Mouse (Mus musculus): ENCODE results near the gene Gm9573. TPM values are rescaled to one million over a fixed set of nuclear protein-coding genes. Genes with fewer than 3 reads are reported as not detected.
A peak's percentile ranks its signal among the peaks of the same experiment; 100 is the strongest.

The Gm9573 gene
- polyA plus RNA-seq, 1 experiment from 2014 or later = not detected

DNA sequence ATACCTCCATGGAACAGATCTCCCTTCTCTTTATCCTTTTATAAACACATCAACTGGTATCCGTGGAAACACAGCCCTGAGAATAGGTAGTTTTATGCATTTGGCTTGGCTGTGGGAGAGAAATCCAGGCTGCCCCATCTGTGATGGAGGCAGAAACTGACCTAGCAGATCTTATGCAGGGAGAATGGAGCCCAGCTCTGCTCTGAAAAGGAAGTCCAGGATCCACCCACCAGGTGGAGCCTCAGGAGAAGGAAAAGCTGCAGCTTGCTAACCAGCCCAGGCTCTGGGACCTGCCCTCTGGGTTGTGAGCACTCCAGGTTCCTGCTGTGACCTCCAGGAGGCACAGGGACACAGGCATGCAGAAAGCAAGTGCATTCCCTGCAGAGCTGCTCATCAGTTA, 7.6 kb upstream of the Gm9573 start:
- no peaks in the 10 kb centered on the region for H3K27me3 ChIP-seq (ENCODE audit: control insufficient read depth, insufficient read depth, low read length)
- WGBS = 4% methylated on average over 1 of the region's 1 CpGs
- no peak overlapping the region for H3K9ac ChIP-seq (replicated peaks; ENCODE audit: low read depth, low read length)
- no peaks in the 10 kb centered on the region for H3K9me3 ChIP-seq (ENCODE audit: control insufficient read depth, low read depth, low read length)
- H3K4me1 ChIP-seq (ENCODE audit: control insufficient read depth, insufficient read depth, low read length) = peaks cover 10% of the 10 kb centered on the region; the same call in 1 of the 2 replicates
- no peaks in the 10 kb centered on the region for H3K36me3 ChIP-seq (ENCODE audit: control insufficient read depth, insufficient read depth, low read length)
- no peak overlapping the region for H3K4me2 ChIP-seq (replicated peaks; ENCODE audit: low read depth, low read length)
- no peak overlapping the region for H3K4me3 ChIP-seq (ENCODE audit: low read depth, low read length)
- peak overlapping the region; percentile 61; the same call in 1 of the 2 replicates for H3K27ac ChIP-seq (ENCODE audit: low read length)
- ATAC-seq (ENCODE audit: insufficient number of reproducible peaks, insufficient read depth, low FRiP score, low read depth) = peak; percentile 51; the same call in 1 of the 2 replicates

DNA sequence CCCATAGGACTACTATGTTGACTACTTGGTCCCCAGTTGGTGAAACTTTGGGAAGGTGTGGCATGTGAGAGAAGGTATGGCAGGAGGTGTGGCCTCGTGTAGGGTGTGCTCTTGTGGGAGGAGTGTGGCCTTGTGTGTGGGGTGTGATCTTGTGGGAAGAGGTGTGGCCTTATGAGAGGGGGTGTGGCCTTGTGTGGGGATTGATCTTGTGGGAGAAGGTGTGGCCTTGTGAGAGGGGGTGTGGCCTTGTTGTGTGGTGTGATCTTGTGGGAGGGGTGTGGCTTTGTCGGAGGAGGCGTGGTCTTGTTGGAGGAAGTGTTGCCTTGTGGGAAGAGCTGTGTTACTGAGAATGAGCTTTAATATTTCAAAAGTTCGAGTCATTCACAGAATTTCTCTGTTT, 9.3 kb downstream of the Gm9573 start:
- ATAC-seq (ENCODE audit: insufficient number of reproducible peaks, insufficient read depth, low FRiP score, low read depth) = 0 out of 2 replicates have a peak, but pooled peaks have one; percentile 53
- Histone ChIP-seq H3K27ac (ENCODE audit: low read length) (no peak overlapping the region), H3K9ac (replicated peaks; ENCODE audit: low read depth, low read length) (no peak overlapping the region), H3K36me3 (ENCODE audit: control insufficient read depth, insufficient read depth, low read length) (no peaks in the 10 kb centered on the region), H3K27me3 (ENCODE audit: control insufficient read depth, insufficient read depth, low read length) (no peaks in the 10 kb centered on the region), H3K4me2 (replicated peaks; ENCODE audit: low read depth, low read length) (no peak overlapping the region), H3K9me3 (ENCODE audit: control insufficient read depth, low read depth, low read length) (no peaks in the 10 kb centered on the region), H3K4me1 (ENCODE audit: control insufficient read depth, insufficient read depth, low read length) (no peaks in the 10 kb centered on the region), H3K4me3 (ENCODE audit: low read depth, low read length) (no peak overlapping the region)
- WGBS = 77% methylated on average over 4 of the region's 4 CpGs

DNA sequence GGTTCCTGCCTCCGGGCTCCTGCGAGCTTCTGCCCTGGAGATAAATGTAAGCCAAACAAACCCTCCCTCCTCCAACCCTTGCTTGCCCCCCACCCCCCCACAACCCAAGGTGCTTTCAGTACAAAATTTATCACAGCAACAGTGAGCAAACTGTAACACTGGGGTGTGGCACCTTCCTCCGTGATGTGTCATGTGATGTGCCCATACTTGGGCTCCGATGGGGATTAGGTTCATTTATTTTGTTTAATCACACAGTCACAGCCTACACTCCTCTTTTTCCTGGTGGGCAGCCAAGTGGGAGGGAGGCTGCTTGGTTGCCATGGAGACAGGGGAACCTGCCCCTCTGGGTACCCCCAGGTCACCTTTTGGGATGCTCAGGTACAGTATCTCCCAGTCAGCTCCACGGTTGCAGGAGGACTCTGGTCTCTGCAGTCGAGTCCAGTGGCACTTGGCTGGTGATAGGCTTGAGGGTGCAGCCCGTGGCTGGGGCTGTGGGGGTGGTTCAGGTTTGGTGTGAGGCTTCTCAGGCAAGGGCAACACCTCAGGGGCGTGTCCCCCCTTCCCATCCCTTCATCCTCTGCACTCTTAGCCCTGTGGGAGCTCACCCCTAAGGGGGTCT, 24.6 kb downstream of the Gm9573 start:
- H3K4me2 ChIP-seq (replicated peaks; ENCODE audit: low read depth, low read length) = no peak overlapping the region
- no peaks in the 10 kb centered on the region for H3K4me1 ChIP-seq (ENCODE audit: control insufficient read depth, insufficient read depth, low read length)
- H3K36me3 ChIP-seq (ENCODE audit: control insufficient read depth, insufficient read depth, low read length) = no peaks in the 10 kb centered on the region
- no peaks in the 10 kb centered on the region for H3K9me3 ChIP-seq (ENCODE audit: control insufficient read depth, low read depth, low read length)
- no peaks in the 10 kb centered on the region for H3K27me3 ChIP-seq (ENCODE audit: control insufficient read depth, insufficient read depth, low read length)
- no peak overlapping the region for H3K4me3 ChIP-seq (ENCODE audit: low read depth, low read length)
- H3K27ac ChIP-seq (ENCODE audit: low read length) = peak overlapping the region; percentile 62; the same call in 1 of the 2 replicates
- 26% methylated on average over 8 of the region's 8 CpGs for WGBS
- peak; percentile 91 for ATAC-seq (ENCODE audit: insufficient number of reproducible peaks, insufficient read depth, low FRiP score, low read depth)
- H3K9ac ChIP-seq (replicated peaks; ENCODE audit: low read depth, low read length) = no peak overlapping the region

DNA sequence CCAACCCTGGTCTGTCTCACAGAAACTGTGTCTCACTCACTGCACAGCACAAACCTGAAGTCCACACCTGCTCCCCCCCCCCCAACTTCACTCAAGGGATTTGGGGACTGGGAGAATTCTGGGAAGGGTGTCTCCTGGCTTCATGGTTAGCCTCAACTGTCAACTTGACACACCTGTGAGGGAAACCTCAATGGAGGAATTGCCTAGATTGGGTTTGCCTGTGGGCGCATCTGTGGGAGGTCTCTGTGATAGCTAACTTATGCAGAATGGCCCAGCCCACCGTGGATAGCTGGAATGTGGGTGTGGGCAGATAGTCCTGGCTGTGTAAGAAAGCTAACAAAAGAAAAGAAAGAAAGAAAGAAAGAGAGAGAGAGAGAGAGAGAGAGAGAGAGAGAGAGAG, 25.2 kb downstream of the Gm9573 start, which contains the start of gene Sfta2:
Sfta2 (plus strand) TSS at position 301 of the 400 bp plus-strand sequence.
- no peaks in the 10 kb centered on the region for H3K36me3 ChIP-seq (ENCODE audit: control insufficient read depth, insufficient read depth, low read length)
- 40% methylated on average over 2 of the region's 2 CpGs for WGBS
- H3K4me3 ChIP-seq (ENCODE audit: low read depth, low read length) = no peak within 1 kb of the TSS
- no peaks in the 10 kb centered on the region for H3K27me3 ChIP-seq (ENCODE audit: control insufficient read depth, insufficient read depth, low read length)
- 0 out of 2 replicates have a peak, but pooled peaks have one; percentile 21 for ATAC-seq (ENCODE audit: insufficient number of reproducible peaks, insufficient read depth, low FRiP score, low read depth)
- no peak within 1 kb of the TSS for H3K4me2 ChIP-seq (replicated peaks; ENCODE audit: low read depth, low read length)
- H3K27ac ChIP-seq (ENCODE audit: low read length) = peak within 1 kb of the TSS; percentile 62; the same call in 1 of the 2 replicates
- H3K9ac ChIP-seq (replicated peaks; ENCODE audit: low read depth, low read length) = no peak within 1 kb of the TSS
- H3K9me3 ChIP-seq (ENCODE audit: control insufficient read depth, low read depth, low read length) = no peaks in the 10 kb centered on the region
- H3K4me1 ChIP-seq (ENCODE audit: control insufficient read depth, insufficient read depth, low read length) = no peaks in the 10 kb centered on the region

DNA sequence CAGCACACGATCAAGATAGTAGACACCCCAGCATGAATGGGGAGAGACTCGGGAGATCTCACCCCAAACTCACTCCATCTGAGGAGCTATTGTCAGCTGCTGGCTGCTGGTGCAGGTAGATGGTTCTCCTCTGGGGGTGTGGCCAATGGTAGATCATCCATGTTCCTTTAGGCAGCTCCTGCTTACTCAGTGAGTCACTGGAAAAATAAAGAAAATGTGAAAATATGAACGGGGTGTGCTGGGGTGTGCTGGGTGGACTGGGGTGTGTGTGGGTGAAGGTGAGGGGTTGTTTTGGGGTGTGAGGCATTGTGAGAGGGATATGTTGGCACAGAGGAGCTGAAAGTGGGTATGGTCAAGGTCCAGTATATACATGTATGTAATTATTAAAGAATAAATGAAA, 29.0 kb downstream of the Gm9573 start:
- no peaks in the 10 kb centered on the region for H3K4me1 ChIP-seq (ENCODE audit: control insufficient read depth, insufficient read depth, low read length)
- no peak overlapping the region for H3K4me3 ChIP-seq (ENCODE audit: low read depth, low read length)
- no peaks in the 10 kb centered on the region for H3K36me3 ChIP-seq (ENCODE audit: control insufficient read depth, insufficient read depth, low read length)
- H3K9me3 ChIP-seq (ENCODE audit: control insufficient read depth, low read depth, low read length) = no peaks in the 10 kb centered on the region
- no peaks in the 10 kb centered on the region for H3K27me3 ChIP-seq (ENCODE audit: control insufficient read depth, insufficient read depth, low read length)
- ATAC-seq (ENCODE audit: insufficient number of reproducible peaks, insufficient read depth, low FRiP score, low read depth) = no peak
- H3K27ac ChIP-seq (ENCODE audit: low read length) = no peak overlapping the region
- WGBS = 92% methylated on average over 3 of the region's 3 CpGs
- no peak overlapping the region for H3K4me2 ChIP-seq (replicated peaks; ENCODE audit: low read depth, low read length)
- no peak overlapping the region for H3K9ac ChIP-seq (replicated peaks; ENCODE audit: low read depth, low read length)

DNA sequence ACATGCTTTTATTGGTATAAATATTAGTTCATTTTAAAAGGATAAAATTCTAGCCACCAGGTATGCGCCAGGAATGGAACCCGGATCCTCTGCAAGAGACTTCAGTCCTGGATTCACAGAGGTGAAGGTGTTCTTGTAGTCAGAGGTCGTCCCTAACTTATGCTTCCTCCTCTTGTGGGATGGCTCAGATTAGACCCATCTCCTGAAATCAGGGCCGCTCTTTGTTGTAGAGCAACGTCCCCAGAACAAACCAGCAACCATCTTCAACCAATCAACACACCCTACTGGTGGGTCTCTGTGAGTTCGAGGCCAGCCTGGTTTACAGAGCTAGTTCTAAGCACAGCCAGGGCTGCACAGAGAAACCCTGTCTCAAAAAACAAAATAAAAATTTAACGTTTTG, 32.0 kb downstream of the Gm9573 start:
- H3K4me1 ChIP-seq (ENCODE audit: control insufficient read depth, insufficient read depth, low read length) = 0 out of 2 replicates have a peak, but pooled peaks cover 2% of the 10 kb centered on the region

DNA sequence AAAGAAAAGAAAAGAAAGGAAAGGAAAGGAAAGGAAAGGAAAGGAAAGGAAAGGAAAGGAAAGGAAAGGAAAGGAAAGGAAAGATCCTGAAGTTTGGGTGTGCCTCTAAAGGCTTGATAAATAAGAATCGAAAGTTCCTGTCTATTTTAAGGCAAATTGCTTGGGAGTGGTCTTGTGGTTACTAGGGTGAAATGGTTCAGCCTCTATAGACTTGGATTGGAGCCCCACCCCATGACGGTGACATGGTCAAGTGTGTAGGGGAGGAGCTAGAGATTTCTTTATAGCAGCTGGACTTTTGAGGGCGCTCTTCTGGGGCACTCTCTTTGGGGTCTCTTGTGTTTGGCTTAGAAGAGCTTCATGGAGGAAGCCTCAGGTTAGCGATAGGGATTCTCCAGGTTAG, 32.7 kb downstream of the Gm9573 start:
- Histone ChIP-seq H3K4me3 (ENCODE audit: low read depth, low read length) (no peak overlapping the region), H3K27ac (ENCODE audit: low read length) (no peak overlapping the region), H3K9me3 (ENCODE audit: control insufficient read depth, low read depth, low read length) (no peaks in the 10 kb centered on the region), H3K36me3 (ENCODE audit: control insufficient read depth, insufficient read depth, low read length) (no peaks in the 10 kb centered on the region), H3K4me2 (replicated peaks; ENCODE audit: low read depth, low read length) (no peak overlapping the region), H3K9ac (replicated peaks; ENCODE audit: low read depth, low read length) (no peak overlapping the region), H3K27me3 (ENCODE audit: control insufficient read depth, insufficient read depth, low read length) (no peaks in the 10 kb centered on the region), H3K4me1 (ENCODE audit: control insufficient read depth, insufficient read depth, low read length) (0 out of 2 replicates have a peak, but pooled peaks cover 2% of the 10 kb centered on the region)
- 37% methylated on average over 4 of the region's 4 CpGs for WGBS
- ATAC-seq (ENCODE audit: insufficient number of reproducible peaks, insufficient read depth, low FRiP score, low read depth) = no peak

More for the DNA sequence above, 32.0 kb downstream of the Gm9573 start:
- Histone ChIP-seq H3K9me3 (ENCODE audit: control insufficient read depth, low read depth, low read length) (no peaks in the 10 kb centered on the region), H3K4me2 (replicated peaks; ENCODE audit: low read depth, low read length) (no peak overlapping the region), H3K9ac (replicated peaks; ENCODE audit: low read depth, low read length) (no peak overlapping the region), H3K27ac (ENCODE audit: low read length) (no peak overlapping the region), H3K36me3 (ENCODE audit: control insufficient read depth, insufficient read depth, low read length) (no peaks in the 10 kb centered on the region), H3K27me3 (ENCODE audit: control insufficient read depth, insufficient read depth, low read length) (no peaks in the 10 kb centered on the region), H3K4me3 (ENCODE audit: low read depth, low read length) (no peak overlapping the region)
- no peak for ATAC-seq (ENCODE audit: insufficient number of reproducible peaks, insufficient read depth, low FRiP score, low read depth)
- WGBS = 81% methylated on average over 7 of the region's 7 CpGs

DNA sequence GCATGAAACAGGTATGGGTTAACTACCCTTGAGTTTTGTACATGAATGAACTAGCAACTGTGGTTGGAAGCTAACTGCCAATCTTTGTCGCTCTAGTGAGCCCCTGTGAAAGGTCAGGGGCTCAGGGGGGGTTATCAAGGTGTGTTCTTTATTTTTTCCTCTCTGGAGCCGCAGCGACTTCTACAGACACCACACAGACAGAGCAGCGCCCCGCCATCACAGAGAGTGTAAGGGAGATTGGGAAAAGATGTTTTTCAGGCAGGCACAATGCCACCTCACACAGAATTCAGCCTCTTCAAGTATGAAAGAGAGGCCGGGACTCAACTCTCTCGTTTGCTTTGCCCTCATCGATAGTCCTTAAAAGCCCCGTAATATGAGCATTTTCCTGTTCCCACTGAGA, 34.3 kb downstream of the Gm9573 start:
- H3K27me3 ChIP-seq (ENCODE audit: control insufficient read depth, insufficient read depth, low read length) = no peaks in the 10 kb centered on the region
- WGBS = 71% methylated on average over 9 of the region's 9 CpGs
- H3K4me2 ChIP-seq (replicated peaks; ENCODE audit: low read depth, low read length) = no peak overlapping the region
- H3K36me3 ChIP-seq (ENCODE audit: control insufficient read depth, insufficient read depth, low read length) = no peaks in the 10 kb centered on the region
- no peak overlapping the region for H3K4me3 ChIP-seq (ENCODE audit: low read depth, low read length)
- H3K27ac ChIP-seq (ENCODE audit: low read length) = no peak overlapping the region
- no peak overlapping the region for H3K9ac ChIP-seq (replicated peaks; ENCODE audit: low read depth, low read length)
- 0 out of 2 replicates have a peak, but pooled peaks cover 2% of the 10 kb centered on the region for H3K4me1 ChIP-seq (ENCODE audit: control insufficient read depth, insufficient read depth, low read length)
- H3K9me3 ChIP-seq (ENCODE audit: control insufficient read depth, low read depth, low read length) = no peaks in the 10 kb centered on the region
- ATAC-seq (ENCODE audit: insufficient number of reproducible peaks, insufficient read depth, low FRiP score, low read depth) = no peak

DNA sequence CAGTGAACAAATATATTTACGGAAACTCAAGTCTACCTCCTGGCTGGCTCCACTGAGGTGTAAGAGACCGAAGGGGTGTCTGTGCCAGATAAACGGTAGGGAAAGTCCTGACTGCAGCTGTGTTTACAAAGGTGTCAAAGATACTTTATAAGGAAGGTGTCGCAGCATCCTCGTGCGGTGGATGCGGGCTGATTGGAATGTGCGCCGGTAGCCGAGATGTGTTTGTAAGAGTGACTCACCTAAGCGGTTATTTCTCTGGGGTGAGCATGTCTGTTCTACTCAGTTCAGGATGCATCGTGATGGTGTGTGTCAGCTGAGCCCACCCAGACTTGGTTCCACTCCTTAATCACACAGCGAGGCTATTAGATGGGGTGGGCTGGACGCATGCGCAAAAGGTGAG, 34.7 kb downstream of the Gm9573 start:
- Histone ChIP-seq H3K27me3 (ENCODE audit: control insufficient read depth, insufficient read depth, low read length) (no peaks in the 10 kb centered on the region), H3K27ac (ENCODE audit: low read length) (no peak overlapping the region), H3K4me2 (replicated peaks; ENCODE audit: low read depth, low read length) (no peak overlapping the region), H3K36me3 (ENCODE audit: control insufficient read depth, insufficient read depth, low read length) (no peaks in the 10 kb centered on the region), H3K9me3 (ENCODE audit: control insufficient read depth, low read depth, low read length) (no peaks in the 10 kb centered on the region), H3K4me3 (ENCODE audit: low read depth, low read length) (no peak overlapping the region), H3K9ac (replicated peaks; ENCODE audit: low read depth, low read length) (no peak overlapping the region), H3K4me1 (ENCODE audit: control insufficient read depth, insufficient read depth, low read length) (0 out of 2 replicates have a peak, but pooled peaks cover 2% of the 10 kb centered on the region)
- no peak for ATAC-seq (ENCODE audit: insufficient number of reproducible peaks, insufficient read depth, low FRiP score, low read depth)
- WGBS = 62% methylated on average over 15 of the region's 15 CpGs
